Comparison of ENCODE assay signal across 30 mouse cellular contexts in genomic region chr11:69251953-69252352, GRCm38 (mm10). TPM values are rescaled to one million over a fixed set of nuclear protein-coding genes. Genes with fewer than 3 reads are reported as not detected.
A peak's percentile ranks its signal among the peaks of the same experiment; 100 is the strongest.
DNase-seq lines count a peak whose midpoint lies in the region; ATAC-seq and TF ChIP-seq lines count a peak whose summit lies in the region.
"Had no signal": no experiment of that assay in that cellular context is flagged by ENCODE, and none has a peak within 500 bp of the region (broad histone marks: within the 10 kb centered on the region; RNA-seq: fewer than 3 reads in every experiment).

No protein-coding gene starts in this region.

- H3K9me3 ChIP-seq in embryonic facial prominence, embryonic 13.5 days, result no peaks in the 10 kb centered on the region
- H3K9me3 ChIP-seq in forebrain, embryonic 14.5 days (replicated peaks; ENCODE audit: control insufficient read depth, low read length), result no peaks in the 10 kb centered on the region
- H3K9me3 ChIP-seq: forebrain, embryonic 12.5 days; G1E; heart, embryonic 12.5 days; heart, embryonic 15.5 days; hindbrain, embryonic 12.5 days; hindbrain, embryonic 15.5 days had no signal

- no peak overlapping the region for H3K4me3 ChIP-seq in embryonic facial prominence, embryonic 13.5 days
- H3K4me3 ChIP-seq in embryonic fibroblast, embryonic 13.5 days (ENCODE audit: insufficient read depth, low read length), result no peak overlapping the region
- H3K4me3 ChIP-seq in myocyte, result no peak overlapping the region
- no peak overlapping the region for H3K4me3 ChIP-seq in forebrain, embryonic 14.5 days (ENCODE audit: low read depth, low read length)
- H3K4me3 ChIP-seq: erythroblast, embryonic 14.5 days; forebrain, embryonic 12.5 days; heart, embryonic 12.5 days; heart, embryonic 15.5 days; hindbrain, embryonic 12.5 days; hindbrain, embryonic 15.5 days had no signal

- 31% methylated on average over 7 of the region's 7 CpGs for WGBS in embryonic facial prominence, embryonic 13.5 days
- 90% methylated on average over 7 of the region's 7 CpGs for WGBS in forebrain, embryonic 14.5 days

- H3K4me1 ChIP-seq in embryonic facial prominence, embryonic 13.5 days, result peaks cover 28% of the 10 kb centered on the region
- peaks cover 18% of the 10 kb centered on the region for H3K4me1 ChIP-seq in embryonic fibroblast, embryonic 13.5 days (ENCODE audit: control insufficient read depth, insufficient read depth, low read length)
- H3K4me1 ChIP-seq in forebrain, embryonic 14.5 days (ENCODE audit: control insufficient read depth, insufficient read depth, low read length), result no peaks in the 10 kb centered on the region
- H3K4me1 ChIP-seq: hindbrain, embryonic 15.5 days had no signal

- no peak for TF ChIP-seq POLR2A in embryonic fibroblast, embryonic 13.5 days (IDR thresholded peaks at IDR 0.05; ENCODE audit: low read depth, low read length)
- TF ChIP-seq POLR2A in myocyte (IDR thresholded peaks at IDR 0.05; ENCODE audit: insufficient read length, low read depth), result no peak

- no peak for ATAC-seq in embryonic facial prominence, embryonic 13.5 days (ENCODE audit: insufficient number of reproducible peaks, insufficient read depth, low FRiP score, low TSS enrichment, low read depth)
- ATAC-seq in forebrain, embryonic 14.5 days, result no peak
- ATAC-seq: forebrain, embryonic 16.5 days; intestine, postnatal 0 days; Patski had no signal

- H3K27me3 ChIP-seq in embryonic facial prominence, embryonic 13.5 days, result no peaks in the 10 kb centered on the region
- H3K27me3 ChIP-seq in myocyte (ENCODE audit: control insufficient read depth, insufficient read depth, insufficient read length), result no peaks in the 10 kb centered on the region
- no peaks in the 10 kb centered on the region for H3K27me3 ChIP-seq in forebrain, embryonic 14.5 days (replicated peaks; ENCODE audit: control insufficient read depth, insufficient read depth, low read length)
- H3K27me3 ChIP-seq: hindbrain, embryonic 12.5 days; Patski had no signal

- peak overlapping the region; percentile 23 for H3K4me2 ChIP-seq in embryonic facial prominence, embryonic 13.5 days
- peak overlapping the region; percentile 9 for H3K4me2 ChIP-seq in myocyte (ENCODE audit: low read depth)
- no peak overlapping the region for H3K4me2 ChIP-seq in forebrain, embryonic 14.5 days (ENCODE audit: low read length)
- H3K4me2 ChIP-seq: forebrain, embryonic 12.5 days; heart, embryonic 12.5 days; heart, embryonic 15.5 days; hindbrain, embryonic 12.5 days; hindbrain, embryonic 15.5 days had no signal

- H3ac ChIP-seq in myocyte (ENCODE audit: control insufficient read depth, insufficient read length), result no peak overlapping the region

- intact Hi-C loops in heart, postnatal 10 days (cut with DNase I), result no loop called here

- no peaks in the 10 kb centered on the region for H3K36me3 ChIP-seq in embryonic facial prominence, embryonic 13.5 days
- H3K36me3 ChIP-seq in myocyte (ENCODE audit: control insufficient read depth, insufficient read depth), result no peaks in the 10 kb centered on the region
- H3K36me3 ChIP-seq in forebrain, embryonic 14.5 days (ENCODE audit: control insufficient read depth, insufficient read depth, low read length), result no peaks in the 10 kb centered on the region
- H3K36me3 ChIP-seq: forebrain, embryonic 12.5 days; G1E; heart, embryonic 12.5 days; heart, embryonic 15.5 days; hindbrain, embryonic 12.5 days; hindbrain, embryonic 15.5 days had no signal

- H3K27ac ChIP-seq in embryonic facial prominence, embryonic 13.5 days, result peak overlapping the region; percentile 81
- peak overlapping the region; percentile 68 for H3K27ac ChIP-seq in embryonic fibroblast, embryonic 13.5 days (ENCODE audit: insufficient read depth, low read length)
- H3K27ac ChIP-seq in forebrain, embryonic 14.5 days (ENCODE audit: low read depth, low read length), result no peak overlapping the region
- H3K27ac ChIP-seq: forebrain, embryonic 12.5 days; heart, embryonic 15.5 days; hindbrain, embryonic 12.5 days; hindbrain, embryonic 15.5 days had no signal

- DNase-seq in heart, adult 11 months, result peak; percentile 82
- no peak for DNase-seq in heart, postnatal 10 days
- no peak for DNase-seq in forebrain, embryonic 14.5 days (ENCODE audit: low spot score)
- DNase-seq in kidney, adult 11 months, result no peak
- DNase-seq: adrenal gland, adult 2 months; adrenal gland, postnatal 14 days; cerebellum, adult 11 months; cerebellum, adult 2 months; cerebellum, adult 9-11 months; gastrocnemius, postnatal 14 days; heart, adult 18-20 months; heart, postnatal 14 days; heart, postnatal 4 days had no signal

- no peak overlapping the region for H3K9ac ChIP-seq in embryonic facial prominence, embryonic 13.5 days
- no peak overlapping the region for H3K9ac ChIP-seq in forebrain, embryonic 14.5 days (ENCODE audit: low read length)
- H3K9ac ChIP-seq: forebrain, embryonic 12.5 days; heart, embryonic 12.5 days; heart, embryonic 15.5 days; hindbrain, embryonic 12.5 days; hindbrain, embryonic 15.5 days had no signal

- no peak for TF ChIP-seq CTCF in embryonic fibroblast, embryonic 13.5 days (IDR thresholded peaks at IDR 0.05; ENCODE audit: borderline replicate concordance, insufficient read depth, low read length)

- no peaks in the 10 kb centered on the region for H3K79me2 ChIP-seq in myocyte (ENCODE audit: control insufficient read depth, insufficient read depth)

TF ChIP-seq in myocyte, 11 proteins besides CTCF, POLR2A, EP300 and RAD21:
- TF ChIP-seq USF1 (IDR thresholded peaks at IDR 0.05; ENCODE audit: low read depth) (no peak), E2F4 (IDR thresholded peaks at IDR 0.05; ENCODE audit: insufficient read depth) (no peak), POLR2AphosphoS2 (IDR thresholded peaks at IDR 0.05; ENCODE audit: insufficient read length, low read depth) (no peak), MAX (IDR thresholded peaks at IDR 0.05; ENCODE audit: low read depth) (no peak), TCF12 (IDR thresholded peaks at IDR 0.05; ENCODE audit: insufficient read depth, poor library complexity, severe bottlenecking) (no peak), CEBPB (IDR thresholded peaks at IDR 0.05; ENCODE audit: insufficient read depth, poor library complexity, severe bottlenecking) (no peak), MYOG (IDR thresholded peaks at IDR 0.05; ENCODE audit: control insufficient read depth in 1 of 3, insufficient read depth in 1 of 3, insufficient read length in 2 of 3, low read depth in 2 of 3) (no peak), MYOD1 (IDR thresholded peaks at IDR 0.05; ENCODE audit: control insufficient read depth in 1 of 3, insufficient read length in 2 of 3, low read depth in 2 of 3) (no peak), REST (IDR thresholded peaks at IDR 0.05; ENCODE audit: insufficient read depth, insufficient read length) (no peak), SRF (IDR thresholded peaks at IDR 0.05; ENCODE audit: control insufficient read depth, insufficient read length, low read depth) (no peak), TCF3 (IDR thresholded peaks at IDR 0.05; ENCODE audit: insufficient read length, low read depth) (no peak)

RNA-seq across cellular contexts. Expression of gene Gucy2e, which starts 15.1 kb away (rescaled TPM):
- under 1 TPM; 0.41 to 0.60 TPM for total RNA-seq in heart, postnatal 10 days (2021)
- 0.45 and 0.62 TPM in 2 replicates for polyA plus RNA-seq in embryonic facial prominence, embryonic 13.5 days (2015; fragmentation: Nextera tagmentation; extraction: Ambion mirVana)
- 0.12 TPM in 1 of 2 replicates, not detected in the other for polyA plus RNA-seq in embryonic fibroblast, embryonic 13.5 days (2011; ENCODE audit: insufficient read length, low read depth, missing spikeins)
- not detected for polyA plus RNA-seq in myocyte (2012; fragmentation: generic; extraction: Trizol)
- 0.35 and 0.41 TPM in 2 replicates for polyA plus RNA-seq in forebrain, embryonic 14.5 days (2014; fragmentation: Nextera tagmentation; extraction: Ambion mirVana)
- total RNA-seq: adrenal gland, adult 2 months; adrenal gland, postnatal 14 days; adrenal gland, postnatal 4 days; gastrocnemius, adult 18-20 months; gastrocnemius, postnatal 14 days; gastrocnemius, postnatal 4 days had no signal
- polyA plus RNA-seq: adrenal gland, adult 2 months; erythroblast, embryonic 14.5 days; G1E; Patski had no signal

RNA-seq across cellular contexts. Expression of gene Alox8, which starts 54.3 kb away (rescaled TPM):
- 1 to 10 TPM; 2.0 to 2.2 TPM for total RNA-seq in heart, postnatal 10 days (2021)
- 0.23 and 0.52 TPM in 2 replicates for polyA plus RNA-seq in embryonic facial prominence, embryonic 13.5 days (2015; fragmentation: Nextera tagmentation; extraction: Ambion mirVana)
- not detected in 2 replicates for polyA plus RNA-seq in embryonic fibroblast, embryonic 13.5 days (2011; ENCODE audit: insufficient read length, low read depth, missing spikeins)
- polyA plus RNA-seq in myocyte (2012; fragmentation: generic; extraction: Trizol), result not detected
- 0.08 TPM in 1 of 2 replicates, not detected in the other for polyA plus RNA-seq in forebrain, embryonic 14.5 days (2014; fragmentation: Nextera tagmentation; extraction: Ambion mirVana)
- total RNA-seq: adrenal gland, adult 2 months; adrenal gland, postnatal 14 days; common myeloid progenitor, adult 5-6 weeks; gastrocnemius, adult 18-20 months; gastrocnemius, postnatal 14 days; gastrocnemius, postnatal 4 days had no signal
- polyA plus RNA-seq: adrenal gland, adult 2 months; erythroblast, embryonic 14.5 days; forebrain, embryonic 12.5 days; G1E; intestine, postnatal 0 days; Patski had no signal
